Mouse (Mus musculus): ENCODE measurements at regions not wholly inside any gene's neighbourhood (a gene's known extent, or its start where the extent isn't known, plus 50 kb on each side); places are given as distances from the start of the nearest gene placed in this dataset.

DNA sequence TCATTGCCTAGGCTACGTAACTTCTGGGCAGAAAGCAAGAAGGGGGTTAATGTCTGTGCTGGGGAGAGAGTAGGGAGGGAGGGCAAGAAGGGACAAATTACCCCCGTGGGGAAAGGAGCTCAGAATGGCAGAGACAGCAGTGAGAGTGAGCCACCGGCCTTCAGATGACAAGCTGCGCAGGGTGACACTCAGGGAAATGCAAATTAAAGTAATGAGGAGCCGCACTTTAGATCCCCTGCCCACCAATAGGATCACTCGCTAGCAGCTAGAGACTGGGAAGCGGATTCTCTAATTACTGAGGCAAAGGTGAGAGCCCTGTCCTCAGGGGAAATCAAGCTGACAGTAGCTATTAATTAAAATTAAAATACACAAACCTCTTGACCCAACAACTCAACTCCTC is 202.5 kb downstream of the Arhgef10l start:
- Histone ChIP-seq H3K9ac (no peak overlapping the region), H3K9me3 (no peaks in the 10 kb centered on the region), H3K27ac (no peak overlapping the region), H3K27me3 (replicated peaks) (no peaks in the 10 kb centered on the region), H3K4me3 (replicated peaks) (no peak overlapping the region), H3K4me1 (replicated peaks) (no peaks in the 10 kb centered on the region), H3K4me2 (replicated peaks) (no peak overlapping the region), H3K36me3 (no peaks in the 10 kb centered on the region)
- 47% methylated on average over 7 of the region's 7 CpGs for WGBS
- no peak for ATAC-seq

DNA sequence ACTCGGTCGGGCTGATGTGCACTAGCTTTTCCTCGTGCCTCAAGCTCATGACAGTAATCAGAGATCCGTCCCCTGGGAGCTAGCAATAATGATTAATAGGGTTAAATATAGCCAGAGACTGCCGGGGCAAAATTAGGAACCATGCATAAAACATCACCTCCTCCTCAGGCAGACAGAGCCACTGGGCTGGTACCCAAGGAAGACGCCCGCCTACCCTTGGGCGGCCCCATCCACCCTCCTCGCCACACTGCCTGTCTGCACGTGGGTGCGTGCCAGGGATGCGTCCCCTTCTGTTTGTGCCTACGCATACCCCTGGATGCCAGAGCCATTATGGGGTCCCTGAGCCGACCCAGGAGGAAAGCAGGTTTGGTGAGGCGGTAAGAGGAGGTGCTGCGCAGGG is 204.5 kb downstream of the Arhgef10l start:
- Histone ChIP-seq H3K36me3 (no peaks in the 10 kb centered on the region), H3K9me3 (no peaks in the 10 kb centered on the region), H3K27me3 (replicated peaks) (no peaks in the 10 kb centered on the region), H3K27ac (no peak overlapping the region), H3K9ac (no peak overlapping the region), H3K4me2 (replicated peaks) (no peak overlapping the region), H3K4me1 (replicated peaks) (no peaks in the 10 kb centered on the region), H3K4me3 (replicated peaks) (no peak overlapping the region)
- WGBS, result 87% methylated on average over 16 of the region's 16 CpGs
- ATAC-seq, result no peak

DNA sequence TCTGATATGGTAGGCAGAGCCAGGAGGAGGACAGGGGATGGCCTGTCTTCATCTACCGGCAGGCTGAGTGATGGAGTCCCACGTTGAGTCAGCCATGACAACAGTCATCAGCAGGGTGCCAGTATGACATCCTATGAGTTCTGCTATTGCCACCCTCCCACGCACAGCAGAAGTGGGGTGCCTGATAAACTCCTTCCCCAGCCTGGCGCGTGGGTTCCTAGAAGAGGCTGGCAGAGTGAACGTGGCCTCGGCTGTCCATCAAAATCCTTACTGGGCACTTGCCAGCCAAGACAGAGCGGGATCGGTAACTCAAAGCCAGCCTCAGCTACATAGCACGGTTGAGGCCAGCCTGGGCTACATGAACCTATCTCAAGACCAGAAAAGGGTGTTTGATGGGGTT is 202.5 kb upstream of the Igsf21 start:
- no peak overlapping the region for H3K4me2 ChIP-seq (replicated peaks)
- no peak overlapping the region for H3K4me3 ChIP-seq (replicated peaks)
- H3K27ac ChIP-seq, result no peak overlapping the region
- H3K4me1 ChIP-seq (replicated peaks), result no peaks in the 10 kb centered on the region
- H3K9me3 ChIP-seq, result no peaks in the 10 kb centered on the region
- no peaks in the 10 kb centered on the region for H3K36me3 ChIP-seq
- H3K9ac ChIP-seq, result no peak overlapping the region
- WGBS, result 89% methylated on average over 10 of the region's 10 CpGs
- no peak for ATAC-seq
- H3K27me3 ChIP-seq (replicated peaks), result no peaks in the 10 kb centered on the region

DNA sequence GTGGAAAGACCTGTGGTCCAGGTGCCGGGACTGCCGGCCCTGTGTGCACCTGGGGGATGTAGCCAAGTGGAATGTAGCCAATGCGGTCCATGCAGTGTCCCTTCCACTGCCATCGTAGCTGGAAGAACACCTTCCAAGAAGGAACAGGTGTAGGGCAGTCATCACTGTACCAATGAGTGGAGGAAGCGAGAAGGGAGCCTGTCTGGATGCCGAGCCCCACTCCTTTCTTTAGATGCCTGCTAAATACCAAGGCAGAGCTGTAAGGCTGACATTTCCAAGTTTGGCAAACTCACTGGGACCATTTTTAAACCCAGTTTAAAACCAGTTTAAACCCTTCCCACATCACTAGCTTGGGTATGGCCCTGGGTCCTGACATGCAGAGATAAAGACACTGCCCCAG is 199.9 kb upstream of the Igsf21 start:
- no peak overlapping the region for H3K27ac ChIP-seq
- H3K36me3 ChIP-seq, result no peaks in the 10 kb centered on the region
- H3K27me3 ChIP-seq (replicated peaks), result no peaks in the 10 kb centered on the region
- 88% methylated on average over 6 of the region's 6 CpGs for WGBS
- ATAC-seq, result no peak
- H3K9ac ChIP-seq, result no peak overlapping the region
- no peak overlapping the region for H3K4me3 ChIP-seq (replicated peaks)
- no peaks in the 10 kb centered on the region for H3K4me1 ChIP-seq (replicated peaks)
- H3K4me2 ChIP-seq (replicated peaks), result no peak overlapping the region
- H3K9me3 ChIP-seq, result no peaks in the 10 kb centered on the region

DNA sequence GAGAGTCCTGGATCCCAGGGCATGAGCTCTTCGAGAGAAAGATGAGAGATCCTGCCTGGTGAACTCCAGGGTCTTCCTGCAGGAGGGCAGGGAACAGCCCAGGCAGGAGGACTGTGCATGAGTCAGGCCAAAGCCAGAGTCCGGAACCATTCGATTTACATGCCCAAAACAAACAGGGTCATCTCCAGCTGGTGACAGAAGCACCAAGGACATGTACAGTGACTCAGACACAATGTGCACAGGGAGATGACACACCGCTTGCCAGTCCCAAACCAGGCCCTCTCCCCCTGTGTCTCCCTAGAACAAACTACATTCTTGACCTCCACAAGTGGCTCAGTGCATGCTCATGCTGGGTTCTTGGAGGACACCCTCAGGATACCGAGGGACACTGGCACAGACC is 199.3 kb upstream of the Igsf21 start:
- Histone ChIP-seq H3K36me3 (no peaks in the 10 kb centered on the region), H3K4me1 (replicated peaks) (no peaks in the 10 kb centered on the region), H3K4me3 (replicated peaks) (no peak overlapping the region), H3K4me2 (replicated peaks) (no peak overlapping the region), H3K9me3 (no peaks in the 10 kb centered on the region), H3K27ac (no peak overlapping the region), H3K27me3 (replicated peaks) (no peaks in the 10 kb centered on the region), H3K9ac (no peak overlapping the region)
- 82% methylated on average over 5 of the region's 5 CpGs for WGBS
- ATAC-seq, result no peak

DNA sequence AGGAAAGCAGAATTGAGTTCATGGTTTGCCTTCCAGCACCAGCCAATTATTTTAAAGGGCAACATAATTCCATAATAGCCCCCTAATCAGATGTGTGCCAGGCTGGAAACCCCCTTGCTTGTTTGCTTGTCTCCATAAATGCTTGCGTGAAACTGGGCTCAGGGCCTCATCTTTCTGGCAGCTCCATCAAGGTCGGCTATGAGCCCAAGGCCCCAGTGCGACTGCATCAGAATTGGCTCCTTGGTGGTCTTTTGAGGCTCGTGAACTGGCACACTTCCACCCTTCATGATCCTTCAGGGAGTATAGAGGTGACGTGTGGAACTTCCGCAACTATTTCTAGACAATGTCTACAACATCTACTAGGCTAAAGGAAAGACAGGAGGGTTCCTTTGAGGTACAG is 196.6 kb upstream of the Igsf21 start:
- no peak overlapping the region for H3K9ac ChIP-seq
- no peak overlapping the region for H3K4me2 ChIP-seq (replicated peaks)
- WGBS, result 77% methylated on average over 6 of the region's 6 CpGs
- H3K4me1 ChIP-seq (replicated peaks), result no peaks in the 10 kb centered on the region
- no peak overlapping the region for H3K4me3 ChIP-seq (replicated peaks)
- H3K9me3 ChIP-seq, result no peaks in the 10 kb centered on the region
- no peaks in the 10 kb centered on the region for H3K36me3 ChIP-seq
- H3K27ac ChIP-seq, result no peak overlapping the region
- no peak for ATAC-seq
- H3K27me3 ChIP-seq (replicated peaks), result no peaks in the 10 kb centered on the region

DNA sequence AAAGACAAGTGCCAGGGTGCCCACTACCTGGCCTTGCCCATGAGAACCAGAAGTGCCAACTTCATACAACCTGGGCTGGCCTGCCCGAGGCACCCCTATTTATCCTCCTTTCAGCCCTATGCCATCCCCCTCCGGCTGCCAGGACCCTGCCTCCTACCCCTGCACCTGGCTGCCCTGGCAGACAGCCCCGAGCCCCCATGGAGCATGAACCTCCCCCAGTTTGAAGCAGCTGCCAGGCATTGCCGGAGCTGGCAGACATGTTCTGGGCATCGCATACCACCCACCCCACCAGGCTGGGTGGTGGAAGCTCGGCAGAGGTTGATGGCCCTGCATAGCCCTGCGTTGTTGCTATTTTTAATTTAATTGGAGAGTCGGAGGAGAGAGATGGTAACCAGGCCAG is 195.2 kb upstream of the Igsf21 start:
- Histone ChIP-seq H3K36me3 (no peaks in the 10 kb centered on the region), H3K27me3 (replicated peaks) (no peaks in the 10 kb centered on the region), H3K4me3 (replicated peaks) (no peak overlapping the region), H3K9me3 (no peaks in the 10 kb centered on the region), H3K4me1 (replicated peaks) (no peaks in the 10 kb centered on the region), H3K4me2 (replicated peaks) (no peak overlapping the region), H3K9ac (no peak overlapping the region), H3K27ac (no peak overlapping the region)
- whole genome bisulfite sequencing, result 85% methylated on average over 8 of the region's 8 CpGs
- ATAC-seq, result no peak

DNA sequence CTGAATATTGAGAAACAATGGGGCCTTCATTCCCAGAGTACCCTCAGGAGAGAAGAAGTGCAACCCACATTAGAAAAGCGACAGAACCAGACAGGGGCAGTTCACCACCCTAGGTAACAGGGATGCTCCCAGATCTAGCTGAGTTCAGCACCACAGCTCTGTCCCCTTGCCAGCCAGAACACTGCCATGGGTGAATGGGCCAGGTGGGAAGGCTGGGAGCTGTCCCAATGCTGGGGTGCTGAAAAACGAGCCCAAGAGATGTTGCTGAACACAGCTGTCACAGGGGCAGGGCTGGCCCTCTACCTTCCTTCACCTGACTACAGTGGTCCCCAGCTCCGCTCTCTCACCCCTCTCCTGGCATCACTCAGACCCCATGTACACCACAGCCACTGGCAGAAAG is 193.3 kb upstream of the Igsf21 start:
- WGBS, result 15% methylated on average over 3 of the region's 3 CpGs
- no peak overlapping the region for H3K9ac ChIP-seq
- no peaks in the 10 kb centered on the region for H3K36me3 ChIP-seq
- no peak overlapping the region for H3K4me3 ChIP-seq (replicated peaks)
- H3K27ac ChIP-seq, result no peak overlapping the region
- no peaks in the 10 kb centered on the region for H3K27me3 ChIP-seq (replicated peaks)
- ATAC-seq, result no peak
- no peaks in the 10 kb centered on the region for H3K9me3 ChIP-seq
- no peak overlapping the region for H3K4me2 ChIP-seq (replicated peaks)
- no peaks in the 10 kb centered on the region for H3K4me1 ChIP-seq (replicated peaks)

DNA sequence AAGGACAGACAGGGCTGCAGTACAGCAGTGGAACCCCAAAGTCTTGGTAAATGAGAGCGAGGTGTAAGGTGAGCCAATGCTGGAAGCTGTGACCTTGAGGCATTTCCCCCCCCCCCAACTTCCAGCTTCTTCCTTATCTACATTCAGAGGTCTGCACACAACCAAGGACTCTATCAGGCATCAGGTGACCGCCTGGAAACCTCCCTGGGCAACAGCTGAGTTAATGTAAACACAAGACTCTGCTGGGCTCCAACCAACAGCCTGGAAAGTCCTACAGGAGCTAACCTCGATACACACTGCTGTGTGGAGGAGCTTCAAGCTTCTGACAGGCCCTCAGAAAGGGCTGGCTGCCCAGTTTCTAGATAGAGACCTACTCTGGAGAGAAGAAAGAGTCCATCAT is 189.4 kb upstream of the Igsf21 start:
- Histone ChIP-seq H3K36me3 (no peaks in the 10 kb centered on the region), H3K4me3 (replicated peaks) (no peak overlapping the region), H3K4me1 (replicated peaks) (no peaks in the 10 kb centered on the region), H3K27ac (no peak overlapping the region), H3K27me3 (replicated peaks) (no peaks in the 10 kb centered on the region), H3K9me3 (no peaks in the 10 kb centered on the region), H3K9ac (no peak overlapping the region), H3K4me2 (replicated peaks) (no peak overlapping the region)
- ATAC-seq, result 0 out of 2 replicates have a peak, but pooled peaks have one; percentile 59
- 24% methylated on average over 3 of the region's 3 CpGs for WGBS

DNA sequence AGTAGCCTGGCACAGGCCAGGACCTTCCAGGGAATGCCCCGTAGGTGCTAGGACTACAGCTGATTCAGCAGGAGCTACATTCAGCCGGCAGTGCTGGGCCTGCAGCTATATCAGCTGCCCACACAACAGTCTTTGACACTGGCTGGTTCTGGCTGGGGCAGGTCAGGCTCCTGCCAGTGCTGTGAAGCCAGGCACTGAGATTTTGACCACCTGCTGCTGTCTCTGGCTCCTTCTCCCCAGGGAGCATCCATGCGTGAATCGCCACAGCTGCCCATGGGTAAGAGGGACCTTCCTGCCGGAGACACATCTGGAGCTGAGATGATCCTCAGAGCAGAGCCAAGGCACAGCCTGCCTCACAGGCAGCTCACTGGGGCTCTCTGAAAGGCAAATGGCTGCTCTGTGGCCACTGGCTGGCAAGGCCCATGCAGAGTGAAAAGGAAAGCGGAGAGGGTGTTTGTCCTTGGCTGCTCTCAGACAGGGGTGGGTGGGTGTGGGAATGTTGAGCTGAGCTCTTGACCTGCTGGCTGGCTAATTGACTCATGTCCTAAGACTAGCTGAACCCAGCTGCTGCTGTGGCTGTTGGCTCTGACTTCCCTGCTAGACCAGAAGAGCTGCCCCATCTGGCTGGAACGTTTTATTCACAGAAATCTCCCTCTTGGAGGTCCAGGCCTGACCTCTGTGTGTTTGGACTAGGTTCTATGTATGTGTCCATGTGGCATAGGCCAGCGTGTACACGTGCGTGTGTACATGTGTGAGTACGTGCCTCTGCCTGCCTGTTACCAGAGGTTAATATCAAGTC is 187.4 kb upstream of the Igsf21 start:
- ATAC-seq, result no peak
- Histone ChIP-seq H3K27ac (no peak overlapping the region), H3K9ac (no peak overlapping the region), H3K27me3 (replicated peaks) (no peaks in the 10 kb centered on the region), H3K36me3 (no peaks in the 10 kb centered on the region), H3K4me1 (replicated peaks) (no peaks in the 10 kb centered on the region), H3K4me2 (replicated peaks) (no peak overlapping the region), H3K9me3 (no peaks in the 10 kb centered on the region), H3K4me3 (replicated peaks) (no peak overlapping the region)
- WGBS, result 70% methylated on average over 11 of the region's 11 CpGs

DNA sequence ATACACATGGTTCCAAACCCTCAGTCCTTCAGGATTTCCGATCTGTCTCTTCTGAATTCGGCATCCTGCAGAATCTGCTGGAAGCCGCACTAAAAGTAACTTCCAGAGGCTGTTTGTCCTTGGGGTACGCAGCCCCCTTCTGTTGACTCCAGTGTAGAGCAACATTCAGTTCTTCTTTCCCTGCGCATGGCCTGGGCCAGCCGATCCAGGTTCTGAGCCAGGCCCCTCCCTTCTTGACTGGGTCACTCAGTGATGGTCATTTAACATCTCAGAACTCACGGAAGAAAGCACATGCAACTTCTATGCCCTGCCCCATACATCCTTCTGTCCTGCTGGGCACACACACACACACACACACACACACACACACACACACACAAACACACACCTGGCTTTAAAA is 185.5 kb upstream of the Igsf21 start:
- no peak overlapping the region for H3K9ac ChIP-seq
- no peaks in the 10 kb centered on the region for H3K9me3 ChIP-seq
- H3K27me3 ChIP-seq (replicated peaks), result no peaks in the 10 kb centered on the region
- 78% methylated on average over 7 of the region's 7 CpGs for WGBS
- H3K27ac ChIP-seq, result no peak overlapping the region
- no peaks in the 10 kb centered on the region for H3K4me1 ChIP-seq (replicated peaks)
- no peaks in the 10 kb centered on the region for H3K36me3 ChIP-seq
- H3K4me3 ChIP-seq (replicated peaks), result no peak overlapping the region
- ATAC-seq, result no peak
- no peak overlapping the region for H3K4me2 ChIP-seq (replicated peaks)

DNA sequence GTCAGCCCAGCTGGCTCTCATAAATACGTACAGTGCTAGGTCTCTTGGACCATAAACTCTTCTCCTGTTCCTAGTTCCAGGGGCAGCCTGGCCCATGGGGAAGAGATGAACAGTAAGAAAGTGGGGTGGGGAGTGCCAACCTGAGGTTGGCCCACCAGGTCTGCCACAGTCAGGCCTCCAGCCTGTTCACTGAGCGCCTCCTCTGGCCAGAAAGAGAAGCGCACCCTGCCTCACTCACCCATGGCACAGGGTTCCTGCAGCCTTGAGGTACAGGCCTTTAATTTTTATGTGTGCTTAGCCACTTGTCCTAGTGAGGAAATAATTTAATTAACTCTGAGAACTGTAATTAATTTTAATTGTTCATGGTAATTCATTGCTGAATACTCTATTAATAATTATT is 180.5 kb upstream of the Igsf21 start:
- ATAC-seq, result no peak
- H3K27ac ChIP-seq, result no peak overlapping the region
- WGBS, result 80% methylated on average over 3 of the region's 3 CpGs

DNA sequence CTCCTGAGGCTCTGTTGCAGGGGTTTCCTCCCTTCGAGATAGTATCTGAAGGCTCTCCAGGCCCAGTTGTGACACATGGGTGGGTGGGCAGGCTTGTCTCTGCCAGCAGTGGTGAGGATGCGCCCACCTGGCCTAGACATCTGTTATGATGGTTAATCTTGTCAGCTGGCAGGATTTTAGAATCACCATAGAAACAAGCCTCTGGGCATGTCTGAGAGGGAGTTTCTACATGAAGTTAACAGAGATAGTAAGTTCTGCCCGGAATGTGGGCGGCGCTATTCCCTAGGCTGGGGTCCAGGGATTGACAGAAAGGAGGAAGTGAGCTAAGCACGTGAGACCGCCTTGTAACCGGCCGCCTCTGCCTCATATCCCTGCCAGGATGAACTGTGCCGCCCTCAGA is 177.2 kb upstream of the Igsf21 start:
- Histone ChIP-seq H3K27ac (no peak overlapping the region), H3K27me3 (replicated peaks) (no peaks in the 10 kb centered on the region), H3K36me3 (no peaks in the 10 kb centered on the region), H3K4me1 (replicated peaks) (peaks cover 6% of the 10 kb centered on the region; the same call in 1 of the 2 replicates), H3K9me3 (no peaks in the 10 kb centered on the region), H3K9ac (no peak overlapping the region), H3K4me2 (replicated peaks) (no peak overlapping the region), H3K4me3 (replicated peaks) (no peak overlapping the region)
- WGBS, result 95% methylated on average over 10 of the region's 10 CpGs
- no peak for ATAC-seq

More for the DNA sequence above, 180.5 kb upstream of the Igsf21 start:
- Histone ChIP-seq H3K27me3 (replicated peaks) (no peaks in the 10 kb centered on the region), H3K4me2 (replicated peaks) (no peak overlapping the region), H3K9ac (no peak overlapping the region), H3K4me3 (replicated peaks) (no peak overlapping the region), H3K36me3 (no peaks in the 10 kb centered on the region), H3K9me3 (no peaks in the 10 kb centered on the region), H3K4me1 (replicated peaks) (peaks cover 1% of the 10 kb centered on the region; the same call in 1 of the 2 replicates)

Data from intestine, embryonic 15.5 days (tissue).